Mouse (Mus musculus) brown adipose tissue, adult 24 weeks (tissue): Measurements from ENCODE around the gene 1700025F22Rik. TPM values are rescaled to one million over a fixed set of nuclear protein-coding genes. Genes with fewer than 3 reads are reported as not detected.
"Not testable (repeated sequence)": the region's sequence is repeated elsewhere in the genome, so short reads cannot be mapped to it uniquely, and the experiment has no call there.

ENCODE experiments used
- H3K27ac ChIP-seq: fragments of 200-500 bp; replicated peaks from 2 replicates; pipeline ENCODE4 v1.5.1; 2012; ENCODE audit warnings: low read depth, mild to moderate bottlenecking, low read length
- H3K4me1 ChIP-seq: fragments of 200-500 bp; 2 replicates; pipeline ENCODE4 v1.6.1; 2012; ENCODE audit warnings: low read length, mixed read lengths; ENCODE audit not compliant: control insufficient read depth, insufficient read depth, insufficient read length
- H3K4me3 ChIP-seq: fragments of 200-500 bp; 2 replicates; pipeline ENCODE4 v1.5.1; 2012; ENCODE audit warnings: low read depth, mild to moderate bottlenecking, low read length, moderate library complexity; ENCODE audit not compliant: insufficient read depth
- polyA plus RNA-seq: library from polyadenylated mRNA; stranded (reverse); fragments of >200 nt; gene quantifications from 2 replicates; pipeline ENCODE4 v1.2.4, GENCODE M21; 2012; ENCODE audit not compliant: missing spikeins, insufficient read depth, insufficient read length

1700025F22Rik gene
- polyA plus RNA-seq = not detected in 2 replicates

DNA sequence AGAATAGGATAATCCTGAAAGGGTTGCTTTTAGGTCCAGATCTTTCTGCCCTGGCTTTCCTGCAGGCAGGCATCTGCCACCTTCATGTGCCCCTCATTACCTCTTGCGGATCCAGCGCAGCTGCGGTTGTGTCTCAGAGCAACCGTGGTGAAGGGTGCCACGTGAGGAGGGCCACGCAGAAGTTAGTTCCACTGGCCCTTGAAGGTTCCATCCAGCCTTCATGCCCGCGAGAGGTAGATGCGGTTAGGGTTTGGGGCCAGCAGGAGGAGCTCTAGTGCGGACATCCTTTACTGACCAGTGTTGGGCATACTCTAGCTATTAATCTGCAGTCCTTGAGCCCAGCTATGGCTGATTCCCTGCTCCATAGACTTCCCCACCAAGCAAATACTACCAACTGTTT is at the start of gene 1700025F22Rik:
Gene 1700025F22Rik, minus strand, starts transcription at position 149 of the 400 bp plus-strand sequence.
- Histone ChIP-seq H3K4me1 (no peaks in the 10 kb centered on the region), H3K27ac (no peak within 1 kb of the TSS), H3K4me3 (no peak within 1 kb of the TSS)

DNA sequence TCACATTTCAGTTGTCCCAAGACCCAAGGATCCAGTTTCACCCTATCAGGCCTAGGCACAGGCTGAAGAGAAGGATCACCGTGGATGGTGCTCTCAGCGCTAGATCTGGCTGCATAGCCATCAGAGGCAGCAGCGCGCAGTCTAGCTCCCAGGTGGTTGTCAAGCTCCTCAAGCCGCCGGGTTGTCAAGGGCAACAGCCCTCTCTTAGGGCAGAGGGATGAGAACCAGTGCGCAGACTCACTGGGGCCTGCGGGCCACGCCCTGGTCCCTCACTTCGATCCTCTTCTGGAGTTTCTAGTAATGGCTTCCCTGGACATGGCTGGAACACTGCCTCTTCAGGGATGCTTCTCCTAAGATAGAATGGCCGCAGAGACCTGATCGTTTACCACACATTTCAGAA is 31.4 kb upstream of the 1700025F22Rik start, which contains the start of gene Ms4a13:
Gene Ms4a13, minus strand, starts transcription at position 192 of the 400 bp plus-strand sequence.
- no peak within 1 kb of the TSS for H3K27ac ChIP-seq
- no peaks in the 10 kb centered on the region for H3K4me1 ChIP-seq
- H3K4me3 ChIP-seq = no peak within 1 kb of the TSS

DNA sequence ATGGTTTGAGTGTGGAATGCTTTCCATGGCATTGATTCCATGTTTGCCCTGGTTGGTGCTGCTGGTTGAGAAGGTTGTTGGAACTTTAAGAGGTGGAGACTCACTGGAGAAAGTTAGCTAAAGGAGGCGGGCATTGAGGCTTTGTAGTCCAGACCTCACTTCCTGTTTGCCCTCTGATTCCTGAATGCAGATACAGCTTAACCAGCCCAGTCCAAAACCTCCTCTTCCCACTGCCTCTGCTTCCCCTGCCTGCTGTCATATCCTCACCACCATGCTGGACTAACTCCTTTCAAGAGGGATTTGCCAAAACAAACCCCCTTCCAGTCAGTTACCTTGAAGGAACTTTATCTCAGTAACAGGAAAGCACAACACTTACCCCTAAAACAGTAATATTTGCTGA is 27.4 kb upstream of the 1700025F22Rik start:
- Histone ChIP-seq H3K27ac (no peak overlapping the region), H3K4me1 (no peaks in the 10 kb centered on the region), H3K4me3 (no peak overlapping the region)

DNA sequence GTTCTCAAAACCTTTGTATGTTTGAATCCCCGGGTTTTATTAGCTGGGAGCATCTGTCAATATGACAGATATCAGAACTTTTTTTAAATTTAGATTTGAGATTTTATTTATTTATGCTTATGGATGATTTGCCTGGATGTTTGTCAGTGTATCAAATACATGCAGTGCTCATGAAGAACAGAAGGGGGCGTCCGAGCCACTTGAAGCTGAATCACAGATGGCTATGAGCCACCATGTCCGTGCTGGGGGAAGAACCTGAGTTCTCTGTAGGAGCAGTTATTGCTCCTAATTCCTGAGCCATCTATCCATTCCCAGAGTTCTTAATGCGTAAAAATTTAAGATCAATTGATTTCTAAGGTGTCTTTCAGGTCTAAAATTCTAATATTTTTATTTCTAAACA is 19.0 kb upstream of the 1700025F22Rik start:
- no peak overlapping the region for H3K4me3 ChIP-seq
- no peaks in the 10 kb centered on the region for H3K4me1 ChIP-seq
- no peak overlapping the region for H3K27ac ChIP-seq

DNA sequence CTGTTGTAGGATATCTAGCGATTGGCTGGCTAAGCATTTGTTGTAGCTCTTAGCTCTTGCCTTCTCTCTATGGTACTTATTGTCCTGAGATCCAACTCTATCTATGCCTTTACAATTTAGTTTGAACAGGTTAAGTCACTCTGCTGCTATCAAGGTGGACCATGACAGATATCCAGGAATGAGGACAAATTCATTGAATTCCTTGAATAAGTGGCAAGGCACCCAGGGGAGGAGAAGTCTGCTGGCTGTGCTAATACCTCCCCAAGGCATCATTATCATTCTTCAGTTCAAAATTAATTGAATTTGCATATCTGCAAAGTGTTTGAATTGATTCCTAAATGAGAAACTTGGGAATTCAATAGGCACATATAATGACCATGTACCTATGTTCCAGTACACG is 12.3 kb upstream of the 1700025F22Rik start:
- Histone ChIP-seq H3K4me3 (no peak overlapping the region), H3K27ac (no peak overlapping the region), H3K4me1 (no peaks in the 10 kb centered on the region)

DNA sequence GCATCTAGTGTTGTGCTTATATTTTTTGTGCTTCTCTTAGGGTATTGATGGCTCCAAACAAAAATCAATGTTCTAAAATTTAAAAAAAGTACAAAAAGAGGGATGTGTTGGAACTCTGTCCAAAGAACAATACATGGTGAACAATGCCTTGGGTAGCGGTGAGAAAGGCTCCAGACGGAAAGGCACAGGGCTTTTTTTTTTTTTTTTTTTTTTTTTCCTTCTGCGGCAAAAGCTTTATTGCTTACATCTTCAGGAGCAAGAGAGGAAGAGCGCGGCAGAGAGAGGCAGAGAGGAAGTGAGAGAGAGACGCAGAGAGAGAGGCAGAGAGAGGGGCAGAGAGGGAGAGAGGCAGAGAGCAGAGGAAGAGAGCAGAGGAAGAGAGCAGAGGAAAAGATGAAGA is 7.2 kb downstream of the 1700025F22Rik start:
- H3K27ac ChIP-seq, H3K4me1 ChIP-seq, H3K4me3 ChIP-seq: not testable (repeated sequence)

DNA sequence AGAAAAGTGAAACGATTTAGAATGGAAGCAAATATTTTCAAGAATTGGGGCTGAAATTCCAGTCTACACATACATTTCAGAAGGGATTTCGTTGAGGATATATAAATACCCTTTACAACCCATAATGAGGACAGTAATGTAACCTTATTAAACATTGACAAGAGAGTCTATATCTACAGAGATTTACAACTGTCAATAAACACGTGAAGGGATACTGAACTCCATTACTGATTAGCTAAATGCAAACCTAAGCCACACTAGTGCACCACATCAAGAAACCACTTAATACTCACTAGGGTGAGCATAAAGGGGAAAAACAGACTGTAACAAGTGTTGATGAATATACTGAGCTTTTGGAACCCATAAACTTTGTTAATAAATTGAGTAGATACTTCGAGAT is 29.8 kb downstream of the 1700025F22Rik start:
- H3K4me1 ChIP-seq = no peaks in the 10 kb centered on the region
- no peak overlapping the region for H3K27ac ChIP-seq
- H3K4me3 ChIP-seq = no peak overlapping the region

DNA sequence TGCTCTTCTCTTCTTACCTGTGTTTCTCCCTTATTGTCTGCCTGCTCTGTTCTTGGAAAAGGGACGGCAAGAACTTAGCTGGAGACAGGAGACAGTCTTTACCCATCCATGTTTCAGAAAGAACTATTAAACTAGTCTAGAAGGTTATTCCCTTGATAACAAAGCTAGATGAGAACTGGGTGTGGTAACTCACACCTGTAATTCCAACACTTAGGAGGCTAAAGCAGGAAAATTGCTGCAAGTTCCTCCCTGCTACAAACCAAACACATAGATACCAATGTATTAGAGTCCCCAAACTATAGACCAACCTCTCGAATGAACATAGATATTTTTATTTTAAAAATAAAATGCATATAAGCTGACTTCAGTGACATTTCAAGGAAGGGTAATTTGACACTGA is 30.3 kb downstream of the 1700025F22Rik start:
- H3K27ac ChIP-seq = no peak overlapping the region
- no peaks in the 10 kb centered on the region for H3K4me1 ChIP-seq
- H3K4me3 ChIP-seq = no peak overlapping the region

DNA sequence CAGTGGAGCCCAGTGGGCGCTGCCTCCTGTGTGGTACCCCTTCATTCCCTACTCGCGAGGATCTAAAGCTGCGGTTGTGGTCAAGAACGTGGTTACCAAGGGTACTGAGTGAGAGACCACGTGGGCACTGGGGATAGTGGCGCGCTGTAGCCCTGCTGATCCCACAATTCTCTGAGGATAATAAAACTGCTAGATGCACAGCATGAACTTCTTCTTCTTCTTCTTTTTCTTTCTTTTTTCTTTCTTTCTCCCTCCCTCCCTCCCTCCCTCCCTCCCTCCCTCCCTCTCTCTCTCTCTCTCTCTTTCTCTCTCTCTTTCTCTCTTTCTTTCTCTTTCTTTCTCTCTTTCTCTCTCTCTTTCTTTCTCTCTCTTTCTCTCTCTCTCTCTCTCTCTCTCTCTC is 34.3 kb downstream of the 1700025F22Rik start, which contains the start of gene 1700017D01Rik:
Gene 1700017D01Rik, minus strand, starts transcription at position 101 of the 400 bp plus-strand sequence.
- not testable (repeated sequence) for H3K27ac ChIP-seq, H3K4me3 ChIP-seq, H3K4me1 ChIP-seq

DNA sequence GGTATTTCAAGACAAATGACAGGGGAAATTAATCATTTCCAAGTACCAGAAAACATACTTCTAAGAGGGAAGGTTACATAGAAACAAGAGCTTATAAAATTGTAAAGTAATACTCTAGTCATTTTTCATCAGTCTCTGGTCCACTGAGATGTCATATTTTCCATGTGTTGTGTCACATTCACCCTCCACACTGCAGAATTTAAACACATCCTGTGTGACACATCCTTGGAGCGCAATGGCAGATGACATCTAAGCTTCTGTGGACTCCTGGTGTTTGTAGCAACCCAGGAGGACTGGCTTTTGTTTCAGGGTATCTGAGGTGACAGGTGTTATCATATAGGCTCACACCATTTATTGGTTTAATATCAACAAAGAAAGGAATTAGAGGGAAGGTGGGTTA is 35.4 kb downstream of the 1700025F22Rik start:
- no peak overlapping the region for H3K27ac ChIP-seq
- no peaks in the 10 kb centered on the region for H3K4me1 ChIP-seq
- H3K4me3 ChIP-seq = no peak overlapping the region

DNA sequence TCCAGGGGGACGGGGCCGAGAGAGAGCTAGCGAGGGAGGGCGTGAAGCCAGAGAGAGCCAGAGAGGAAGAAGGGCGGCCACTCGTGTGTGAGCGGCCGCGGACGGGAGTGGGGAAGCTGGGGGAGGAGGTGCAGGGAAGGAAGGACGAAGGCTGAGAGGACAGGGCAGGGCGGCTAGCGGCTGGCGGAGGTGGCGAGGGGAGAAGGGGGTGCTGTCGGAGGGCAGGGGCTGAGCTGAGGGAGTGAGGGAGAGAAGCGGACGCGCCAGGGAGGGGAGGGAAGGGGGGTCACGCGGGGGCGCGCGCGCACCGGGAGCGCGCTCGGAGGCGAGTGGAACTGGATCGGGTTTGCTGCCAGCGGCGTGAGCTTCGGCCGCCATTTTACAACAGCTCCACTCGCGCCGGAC is 44.1 kb downstream of the 1700025F22Rik start:
- peak overlapping the region; percentile 52 for H3K27ac ChIP-seq
- H3K4me1 ChIP-seq = not testable (repeated sequence)

DNA sequence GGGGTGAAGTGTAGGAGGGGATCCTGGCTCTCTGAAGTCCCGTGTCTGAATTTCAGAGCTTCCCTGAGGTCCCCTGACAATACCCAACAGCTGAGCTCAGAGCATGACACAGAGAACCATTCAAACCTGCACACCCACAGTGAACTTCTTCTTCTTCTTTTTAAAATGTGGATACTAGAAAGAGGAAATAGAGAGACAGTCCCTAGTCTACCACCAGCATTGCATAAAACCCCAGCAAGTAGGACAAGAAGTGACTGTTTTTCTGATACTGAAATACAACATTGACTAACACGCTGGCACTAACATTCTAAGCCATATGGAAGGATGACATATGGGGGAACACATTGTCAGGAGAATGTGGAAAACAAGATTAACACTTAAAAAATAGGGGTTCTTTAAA is 45.8 kb downstream of the 1700025F22Rik start:
- Histone ChIP-seq H3K4me1 (peaks cover 3% of the 10 kb centered on the region; the same call in 1 of the 2 replicates), H3K4me3 (no peak overlapping the region), H3K27ac (no peak overlapping the region)

More for the DNA sequence above, 44.1 kb downstream of the 1700025F22Rik start:
- peak overlapping the region; percentile 61 for H3K4me3 ChIP-seq

DNA sequence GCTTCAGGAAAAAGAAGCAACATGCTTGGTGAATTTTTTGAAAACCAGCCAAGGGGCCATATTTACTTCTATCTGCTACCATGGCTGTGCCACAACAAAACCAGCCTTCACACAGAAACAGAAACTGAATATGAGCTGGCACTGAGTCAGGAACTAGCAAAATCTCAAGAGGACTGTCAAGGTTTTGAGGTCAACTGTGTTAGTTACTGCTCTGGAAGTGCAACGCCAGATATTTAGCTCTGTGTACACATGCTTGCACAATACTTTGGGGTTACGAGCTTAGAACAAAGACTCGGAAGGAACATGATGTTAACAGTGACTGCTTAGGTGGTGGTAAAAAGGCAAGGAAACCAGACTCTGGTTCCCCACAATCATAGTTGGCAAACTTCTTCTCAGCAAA is 57.4 kb downstream of the 1700025F22Rik start:
- Histone ChIP-seq H3K4me3 (no peak overlapping the region), H3K27ac (peak overlapping the region; percentile 63), H3K4me1 (0 out of 2 replicates have a peak, but pooled peaks cover 3% of the 10 kb centered on the region)

DNA sequence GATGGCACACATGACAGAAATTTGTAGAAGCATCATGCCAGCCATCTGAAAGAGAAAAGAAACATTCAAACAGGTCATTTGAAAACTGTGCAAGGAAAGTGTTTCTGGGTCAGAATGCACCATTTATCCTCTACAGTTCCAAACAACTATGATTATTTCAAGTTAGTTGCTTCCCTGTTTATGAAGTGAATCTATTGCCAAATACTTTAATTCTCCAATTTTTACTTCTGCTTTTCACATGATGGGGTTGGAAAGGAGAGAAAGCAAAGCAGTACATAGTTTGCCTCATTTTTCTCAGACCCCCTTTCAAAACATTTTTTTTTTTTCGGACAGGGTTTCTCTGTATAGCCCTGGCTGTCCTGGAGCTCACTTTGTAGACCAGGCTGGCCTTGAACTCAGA is 63.2 kb downstream of the 1700025F22Rik start:
- no peak overlapping the region for H3K4me3 ChIP-seq
- H3K27ac ChIP-seq = 0 out of 2 replicates have a peak overlapping the region, but pooled peaks have one; percentile 17
- H3K4me1 ChIP-seq = no peaks in the 10 kb centered on the region

DNA sequence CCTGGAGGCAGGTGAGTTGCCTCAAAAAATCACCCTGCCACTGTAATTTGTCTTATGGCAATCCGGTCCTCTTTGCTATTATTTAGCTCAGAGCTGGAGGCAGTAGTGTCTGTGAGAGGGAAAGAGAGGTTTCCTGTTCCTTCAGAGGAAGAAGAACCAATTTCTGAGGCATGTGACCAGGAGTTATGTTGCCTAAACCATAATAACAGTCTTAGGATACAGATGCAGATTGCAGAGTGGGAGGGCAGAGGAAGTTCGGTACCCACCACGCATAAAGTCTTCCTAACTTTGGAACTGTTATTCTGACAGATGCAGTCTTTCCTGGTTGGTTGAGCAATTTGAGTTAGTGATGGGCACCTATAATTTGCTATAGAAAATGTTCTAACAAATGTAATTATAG is 66.7 kb downstream of the 1700025F22Rik start:
- Histone ChIP-seq H3K27ac (no peak overlapping the region), H3K4me1 (no peaks in the 10 kb centered on the region), H3K4me3 (no peak overlapping the region)

DNA sequence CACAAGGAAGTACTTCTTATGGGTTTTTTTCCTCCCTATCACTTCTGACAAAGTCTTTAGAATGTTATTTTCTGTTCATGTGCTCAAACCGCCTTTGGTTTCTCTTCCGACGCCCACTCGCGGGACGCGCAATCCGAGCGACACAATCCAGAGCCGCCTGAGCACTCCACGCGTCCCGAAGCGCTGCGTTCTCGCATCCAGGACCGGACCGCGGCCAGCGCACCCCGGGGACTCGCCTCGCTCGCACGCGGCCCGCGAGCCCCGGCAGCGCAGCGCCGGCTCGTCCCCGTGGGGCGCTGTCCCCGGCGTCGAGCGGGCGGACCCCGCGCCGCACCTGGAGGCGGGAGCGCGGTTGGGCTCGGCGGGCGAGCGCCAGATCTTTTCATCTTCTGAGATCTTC is 73.0 kb downstream of the 1700025F22Rik start:
- not testable (repeated sequence) for H3K27ac ChIP-seq, H3K4me1 ChIP-seq
- peak overlapping the region; percentile 36; the same call in 1 of the 2 replicates for H3K4me3 ChIP-seq
